Mouse (Mus musculus) ES-E14 (cell line): ENCODE measurements around the gene Tenm2.

ENCODE experiments used
- CHD2 ChIP-seq: IDR thresholded peaks from 2 replicates; pipeline ENCODE4 v1.6.1; 2014; ENCODE audit warnings: mild to moderate bottlenecking, low read depth, low read length, inconsistent platforms
- MAFK ChIP-seq: IDR thresholded peaks from 2 replicates; pipeline ENCODE4 v1.6.1; 2014; ENCODE audit warnings: mild to moderate bottlenecking, low read depth, low read length, inconsistent platforms; ENCODE audit not compliant: insufficient read depth
- ZNF384 ChIP-seq: IDR thresholded peaks from 2 replicates; pipeline ENCODE4 v1.6.1; 2012; ENCODE audit warnings: low read depth, low read length, inconsistent platforms

DNA sequence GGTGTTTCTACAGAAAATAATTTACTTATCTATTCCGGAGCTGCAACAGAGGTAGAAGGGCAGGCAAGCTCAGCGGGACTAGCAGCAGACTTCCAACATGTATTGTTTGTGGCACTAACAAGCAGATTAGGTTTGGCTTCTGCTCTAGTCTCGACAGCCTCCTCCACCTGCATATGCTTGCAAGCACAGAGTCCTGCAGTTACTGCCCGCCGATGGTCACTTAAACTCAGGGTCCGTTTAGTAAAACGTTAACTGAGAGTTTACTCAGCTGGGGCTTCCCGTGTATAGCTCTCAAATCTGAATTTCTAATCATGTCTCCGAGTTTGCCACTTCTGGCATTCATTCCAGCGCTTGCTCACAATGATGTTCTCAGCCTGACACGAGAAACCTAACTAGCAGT, 404.3 kb downstream of the Tenm2 start:
- TF ChIP-seq CHD2 (no peak), MAFK (no peak), ZNF384 (no peak)
